Mouse (Mus musculus): ENCODE data around the gene Dapk1.

Dapk1 gene

DNA sequence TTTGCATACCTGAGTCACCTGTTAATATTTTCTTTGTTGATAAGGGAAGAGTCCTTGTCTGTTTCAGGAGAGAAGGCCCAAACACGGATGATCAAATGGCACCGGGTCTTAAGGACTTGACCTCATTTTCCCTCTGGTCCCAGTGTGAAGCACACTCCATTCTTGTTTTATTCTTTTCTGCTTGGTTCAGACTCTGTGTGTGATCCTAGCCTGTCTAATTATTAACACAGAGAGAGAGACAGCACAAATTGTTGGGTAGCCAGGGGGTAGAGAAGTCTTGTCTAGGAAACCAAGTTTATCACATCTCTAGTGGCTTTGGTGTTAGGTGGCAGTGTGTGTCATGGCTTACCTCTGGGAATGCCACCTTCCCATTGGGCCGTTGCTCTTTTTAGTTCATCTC lies 62.3 kb downstream of the Dapk1 start:
- CTCF ChIA-PET, result no interaction called here

DNA sequence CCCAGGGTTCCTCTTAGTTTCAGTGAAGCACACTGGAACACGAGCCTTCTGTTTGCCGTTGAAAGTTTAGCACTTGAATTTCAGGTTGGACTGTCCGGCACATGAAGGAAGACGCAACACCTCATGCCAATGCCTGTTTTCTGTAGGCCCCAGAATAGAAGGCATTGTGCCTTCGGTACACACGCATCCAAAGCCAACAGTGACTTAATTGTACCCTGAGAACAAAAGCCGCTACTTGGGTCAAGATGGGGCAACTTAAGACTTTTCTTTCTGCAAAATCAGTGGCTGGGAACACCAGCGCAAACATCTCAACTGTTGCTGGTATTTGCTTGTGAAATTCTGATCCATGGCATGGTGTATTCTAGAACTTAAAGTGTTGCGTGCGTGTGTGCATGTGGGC lies 63.1 kb downstream of the Dapk1 start:
- CTCF ChIA-PET, result no interaction called here

DNA sequence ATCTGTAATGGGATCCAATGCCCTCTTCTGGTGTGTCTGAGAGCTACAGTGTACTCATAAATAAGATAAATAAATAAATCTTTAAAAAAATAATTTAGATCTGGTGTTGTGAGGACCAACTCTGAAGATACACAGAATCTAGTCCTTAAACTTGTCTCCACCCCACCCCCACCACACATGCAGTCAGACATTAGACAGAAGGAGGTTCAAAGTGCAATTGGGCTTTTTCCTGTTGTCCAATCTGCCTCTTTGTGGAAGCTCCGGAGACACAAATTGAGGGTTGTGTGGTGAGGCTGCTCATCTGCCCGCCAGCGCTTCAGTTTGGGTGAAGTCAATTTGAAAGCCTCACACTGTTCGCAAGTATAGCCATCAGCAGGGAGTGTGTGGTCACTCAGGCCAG lies 63.7 kb downstream of the Dapk1 start:
- CTCF ChIA-PET, result no interaction called here

DNA sequence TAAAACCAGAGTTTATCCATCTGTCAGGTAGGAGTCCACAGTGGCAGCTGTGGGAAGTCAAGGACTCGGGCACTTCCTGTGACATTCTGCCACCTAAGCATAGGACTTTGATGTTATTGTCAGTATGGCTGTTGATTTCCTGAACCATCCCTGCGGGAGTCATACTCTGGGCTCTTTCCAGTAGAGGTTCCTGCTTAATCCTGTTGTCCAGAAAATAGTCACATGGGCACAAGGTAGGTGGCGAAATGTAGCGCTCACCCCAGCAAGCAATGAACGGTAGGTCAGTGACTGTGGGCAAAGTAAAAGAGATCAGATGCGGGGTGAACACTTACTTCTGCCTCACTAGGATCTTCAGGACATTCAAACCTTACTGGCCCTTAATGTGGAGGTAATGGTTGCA lies 66.3 kb downstream of the Dapk1 start:
- CTCF ChIA-PET, result no interaction called here

DNA sequence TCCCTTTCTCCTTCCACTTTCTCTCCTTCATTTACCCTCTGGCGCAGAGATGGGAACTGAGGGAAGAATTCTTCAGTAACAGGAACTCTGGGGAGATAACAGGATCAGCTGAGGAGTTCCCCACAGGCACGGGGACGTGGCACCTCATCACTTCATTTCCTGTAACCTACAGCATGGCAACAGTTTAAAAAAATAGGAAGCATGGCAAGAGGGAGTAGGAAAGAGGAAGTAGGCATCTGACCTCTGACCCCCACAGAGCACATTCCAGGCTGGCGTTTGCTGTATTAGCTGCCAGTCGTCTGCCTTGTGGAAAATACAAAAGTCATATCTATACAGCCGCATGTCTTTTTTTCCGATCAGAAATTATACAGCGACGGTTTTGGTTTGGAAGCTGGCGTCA lies 68.9 kb downstream of the Dapk1 start:
- CTCF ChIA-PET, result no interaction called here

DNA sequence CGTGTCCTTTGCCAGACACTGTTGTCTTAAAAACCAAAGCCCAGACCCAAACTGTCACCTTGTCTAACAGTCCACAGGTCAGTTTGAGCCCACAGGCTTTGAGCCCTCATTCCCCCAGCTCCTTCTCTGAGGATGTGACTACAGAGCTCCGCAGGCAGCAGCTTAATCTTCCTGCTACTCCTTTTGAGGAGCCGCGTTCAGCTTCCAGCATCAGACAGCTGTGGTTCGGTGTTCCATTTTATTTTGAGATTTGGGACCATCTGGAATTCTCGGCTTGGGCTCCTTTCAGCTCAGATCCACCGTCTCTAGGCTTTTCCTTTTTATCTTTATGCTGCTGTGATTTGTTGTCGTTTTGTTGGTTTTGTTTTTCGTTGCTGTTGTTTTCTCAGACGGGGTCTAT lies 69.5 kb downstream of the Dapk1 start:
- CTCF ChIA-PET, result no interaction called here

DNA sequence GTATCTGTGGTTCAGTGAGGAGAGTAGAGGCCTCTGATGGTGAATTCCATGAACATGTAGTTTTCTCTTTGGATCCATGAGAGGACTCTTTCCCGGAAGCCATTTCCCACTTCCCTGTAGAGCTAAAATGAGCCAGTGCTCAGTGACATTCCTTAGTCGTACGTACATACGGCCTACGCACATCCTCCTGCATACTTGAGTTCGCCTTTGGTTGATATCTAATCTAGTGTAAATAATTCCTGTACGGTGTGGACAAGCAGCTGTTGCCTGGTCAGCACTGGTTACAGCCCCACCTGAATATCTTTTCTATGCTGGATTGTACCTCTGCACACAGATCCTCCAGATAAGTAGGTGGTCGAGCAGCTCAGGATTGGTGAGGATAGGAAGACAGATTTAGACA lies 70.5 kb downstream of the Dapk1 start:
- CTCF ChIA-PET, result no interaction called here

DNA sequence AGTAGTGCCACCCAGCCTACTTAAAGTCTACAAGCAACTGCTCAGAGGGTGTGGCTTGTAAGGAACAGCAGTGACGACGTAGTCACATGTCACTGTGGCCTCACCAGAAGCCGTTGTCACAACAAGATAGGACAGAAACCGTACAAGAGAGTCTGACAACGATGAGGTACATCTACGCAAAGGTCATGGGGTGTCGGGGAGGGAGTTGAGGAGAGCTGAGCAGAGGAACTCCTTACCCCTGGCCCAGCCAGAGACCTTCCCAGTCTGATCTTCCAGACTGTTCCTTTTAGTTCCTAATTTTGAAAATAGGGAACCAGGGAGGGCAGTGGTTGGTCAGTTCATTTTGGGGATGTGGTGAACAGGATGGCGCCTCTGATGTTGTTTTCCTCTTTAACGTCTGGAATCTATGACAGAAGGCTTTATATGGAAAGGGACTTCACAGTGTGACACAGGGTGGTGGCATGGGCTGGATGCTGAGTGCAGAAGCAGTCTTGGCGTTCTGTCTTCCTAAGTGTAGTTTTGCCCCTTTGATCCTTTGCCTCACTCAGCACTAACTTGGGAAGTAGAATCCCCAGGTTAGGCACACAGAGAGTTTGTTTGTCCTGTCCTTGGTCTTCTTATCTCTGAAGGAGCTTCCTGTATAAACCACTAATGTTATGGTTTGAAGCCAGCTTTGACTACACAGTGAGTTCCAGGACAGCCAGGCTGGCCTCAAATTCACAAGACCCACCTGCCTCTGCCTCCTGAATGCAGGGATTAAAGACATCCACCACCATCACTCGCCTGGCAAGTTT lies 71.3 kb downstream of the Dapk1 start:
- CTCF ChIA-PET, result no interaction called here

DNA sequence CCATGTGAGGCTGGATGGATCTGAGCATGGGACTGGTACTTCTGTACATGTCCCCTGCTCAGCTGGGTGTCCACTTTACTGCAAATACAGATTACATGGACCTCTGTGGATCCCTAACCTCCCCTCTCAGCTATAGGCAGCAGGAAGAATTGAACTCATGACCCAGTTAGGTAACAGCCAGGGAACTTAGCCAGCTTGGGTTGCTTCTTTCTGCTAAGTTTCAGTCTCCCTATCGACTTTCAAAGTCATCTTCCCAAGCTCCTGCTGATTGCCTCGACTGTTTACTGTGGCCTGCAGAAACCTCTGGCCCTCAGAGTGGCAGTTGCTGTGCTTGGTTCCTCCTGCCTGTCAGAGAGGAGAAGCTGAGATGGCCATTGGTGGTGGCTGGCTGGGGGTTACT lies 72.6 kb downstream of the Dapk1 start:
- CTCF ChIA-PET, result no interaction called here

DNA sequence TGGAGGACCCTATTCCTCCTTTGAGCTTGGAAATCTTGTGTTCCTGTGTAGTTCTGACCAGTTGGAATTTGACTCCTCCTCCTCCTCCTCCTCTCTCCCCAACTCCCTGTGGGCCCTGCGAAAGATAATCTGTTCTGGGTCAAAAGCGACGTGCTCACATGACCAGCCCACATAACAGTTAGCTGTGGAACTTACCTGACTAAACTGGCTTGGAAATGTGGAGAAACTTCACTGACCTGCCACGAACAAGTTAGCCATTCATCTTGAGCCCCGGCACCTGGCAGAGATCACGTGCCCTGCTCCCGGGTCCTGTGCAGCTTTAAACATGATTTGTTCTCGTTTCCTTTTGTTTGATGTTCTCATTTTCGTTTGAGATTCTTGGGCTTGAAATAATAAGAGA lies 73.2 kb downstream of the Dapk1 start:
- CTCF ChIA-PET, result no interaction called here

DNA sequence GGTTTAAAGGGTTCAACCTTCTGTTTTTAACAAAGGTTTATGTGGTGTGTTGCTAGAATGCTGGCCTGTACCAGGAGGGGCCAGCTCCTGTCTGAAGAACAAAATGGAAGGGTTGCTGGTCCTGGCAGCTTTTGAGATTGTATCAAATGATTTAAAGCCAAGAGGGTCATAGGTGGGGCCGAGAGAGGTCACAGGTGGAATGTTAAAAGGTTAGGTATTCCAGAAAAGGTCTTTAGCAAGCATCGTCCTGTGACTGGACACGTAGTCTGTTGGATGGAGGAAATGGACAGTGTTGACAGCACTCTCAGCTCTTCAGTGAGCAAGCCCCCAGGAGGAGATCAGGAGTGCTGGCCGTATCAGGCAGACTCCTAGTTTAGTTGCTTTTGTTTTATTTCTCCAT lies 73.7 kb downstream of the Dapk1 start:
- CTCF ChIA-PET, result interaction anchor here (0.6 kb wide), 1 partner anchor 571 kb away, joined by 3 read pairs; no protein-coding TSS in a partner anchor

DNA sequence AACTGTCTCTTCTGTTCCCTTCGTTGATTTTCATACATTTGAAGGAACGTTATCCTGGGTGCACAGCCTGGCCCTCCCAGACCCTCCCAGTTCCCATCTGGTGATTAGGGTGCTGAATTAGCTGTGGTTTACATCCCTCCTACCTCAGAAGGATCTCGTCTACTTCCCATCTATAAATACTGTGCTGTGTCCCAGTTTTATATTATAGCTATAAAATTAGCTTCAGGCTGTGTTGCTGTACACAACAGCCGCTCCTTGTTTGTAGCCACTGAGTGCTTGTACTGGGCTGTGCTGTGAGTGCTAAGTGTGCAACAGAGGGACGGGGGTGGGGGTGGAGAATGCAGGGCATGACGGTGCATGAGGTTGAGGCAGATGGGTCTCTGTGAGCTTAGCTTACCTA lies 77.2 kb downstream of the Dapk1 start:
- CTCF ChIA-PET, result interaction anchor here (0.6 kb wide), 1 partner anchor 139 kb away, joined by 14 read pairs; no protein-coding TSS in a partner anchor

DNA sequence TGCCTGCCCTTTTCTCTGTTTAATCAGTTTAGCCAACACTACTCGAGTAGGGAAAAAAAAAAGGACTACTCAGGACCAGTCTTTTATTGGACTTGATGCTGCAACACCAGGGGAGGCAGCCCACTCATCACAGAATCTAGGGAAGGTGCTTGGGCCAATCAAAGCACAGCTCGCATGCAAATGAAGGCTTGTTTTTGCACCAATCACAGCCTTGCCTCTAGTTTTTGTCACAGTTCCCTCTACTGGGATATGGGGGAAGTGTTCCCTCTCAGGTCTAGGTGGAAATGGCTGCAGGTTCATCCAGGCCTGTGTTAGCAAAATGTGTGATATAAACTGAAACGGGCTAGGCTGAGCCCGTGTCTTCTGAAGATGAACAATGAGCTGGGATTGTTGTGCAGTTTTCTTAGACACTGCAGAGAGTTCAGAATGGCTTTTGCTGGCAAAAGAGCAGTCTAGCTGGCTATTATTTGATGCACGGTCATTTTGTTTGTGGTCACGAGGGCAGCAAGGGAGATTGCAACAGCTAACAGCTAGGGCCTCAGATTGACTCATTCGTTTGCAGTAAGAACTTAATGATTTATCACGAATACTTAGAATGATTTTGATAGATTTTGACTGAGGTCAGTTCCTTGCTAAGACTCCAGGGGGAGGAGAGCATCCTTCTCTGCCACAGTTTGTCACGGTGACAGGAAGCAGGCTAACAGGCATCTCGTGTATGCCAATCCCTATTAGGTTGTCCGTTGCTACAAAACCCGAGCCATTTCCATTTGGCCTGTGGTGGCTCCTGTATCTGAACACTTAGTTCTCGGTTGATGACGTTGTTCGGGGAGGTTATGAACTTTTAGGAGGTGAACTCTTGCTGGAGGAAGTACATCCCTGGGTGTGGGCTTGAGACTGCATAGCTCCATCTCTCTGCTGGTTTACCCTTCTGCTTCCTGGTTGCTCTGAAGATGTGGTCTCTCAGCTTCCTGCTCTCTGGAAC lies 81.3 kb downstream of the Dapk1 start:
- CTCF ChIA-PET, result no interaction called here

DNA sequence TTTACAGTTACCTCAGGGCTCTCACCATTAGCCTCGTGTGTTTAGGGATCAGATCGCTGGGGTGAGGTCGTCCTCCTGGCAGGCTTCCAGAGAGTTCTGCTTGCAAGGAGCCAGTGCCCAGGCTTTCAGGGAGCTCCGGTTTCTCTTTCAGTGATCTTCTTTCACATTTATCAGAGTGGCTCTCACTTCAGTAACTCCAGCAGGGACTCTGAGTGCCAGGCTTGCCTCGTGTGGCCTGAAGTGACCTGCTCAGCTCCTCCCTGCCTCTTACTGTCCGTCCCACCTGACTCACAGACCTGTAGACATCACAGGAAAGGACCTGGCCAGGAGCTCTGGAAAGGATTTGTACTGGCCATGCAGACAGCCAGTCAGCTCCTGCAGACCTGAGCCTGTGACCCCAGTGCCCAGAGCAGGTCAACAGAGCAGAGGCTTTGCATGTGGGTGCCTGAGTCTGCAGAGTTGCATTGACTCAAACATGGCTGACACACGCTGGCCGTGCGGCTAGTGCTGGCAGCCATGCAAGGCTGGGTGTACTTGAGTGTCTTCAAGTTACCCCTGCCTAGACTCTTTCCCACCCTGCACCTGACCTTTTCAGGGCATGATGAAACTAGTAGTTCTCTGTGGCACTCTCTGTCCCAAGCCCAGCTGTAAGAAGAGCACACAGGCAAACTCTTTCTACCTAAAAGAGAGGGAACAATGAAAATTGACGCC lies 82.5 kb downstream of the Dapk1 start:
- CTCF ChIA-PET, result no interaction called here

DNA sequence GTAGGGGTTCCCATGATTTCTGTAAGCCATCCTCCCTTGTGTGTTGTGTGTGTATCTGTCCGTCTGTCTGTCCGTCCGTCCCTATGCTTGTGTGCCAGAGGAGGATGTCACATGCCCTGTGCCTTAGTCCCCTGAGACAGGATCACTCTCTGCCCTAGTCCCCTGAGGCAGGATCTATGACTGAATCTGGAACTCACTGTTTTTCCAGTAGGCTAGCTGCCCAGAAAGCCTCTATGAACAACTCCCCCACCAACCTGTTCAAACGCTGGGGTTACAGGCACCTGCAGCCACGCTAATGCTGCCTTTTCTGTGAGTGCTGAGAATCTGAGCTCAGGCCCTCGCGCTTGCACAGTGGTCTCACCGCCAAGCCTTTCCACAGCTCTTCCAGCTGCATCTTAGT lies 83.1 kb downstream of the Dapk1 start:
- CTCF ChIA-PET, result interaction anchor here (0.6 kb wide), 1 partner anchor 46 kb away, joined by 4 read pairs; no protein-coding TSS in a partner anchor

DNA sequence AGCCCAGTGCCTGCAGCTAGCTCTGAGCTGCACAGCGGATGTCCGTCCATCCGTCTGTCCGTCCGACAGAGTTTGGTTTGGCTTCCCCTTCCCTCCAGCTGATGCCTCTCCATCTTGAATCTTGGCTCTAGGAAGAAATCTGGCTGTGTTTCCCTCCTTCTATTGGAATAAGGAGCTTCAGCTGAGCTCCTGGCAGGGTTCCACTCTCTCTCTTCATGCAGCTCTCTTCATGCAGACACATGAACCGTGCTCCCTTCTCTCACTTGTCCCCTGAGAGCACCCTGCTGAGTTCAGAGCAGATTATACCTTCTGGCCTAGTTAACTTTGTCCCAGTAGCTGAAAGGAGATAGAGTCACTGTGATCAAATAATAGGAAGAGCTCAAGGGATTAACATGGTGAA lies 83.5 kb downstream of the Dapk1 start:
- CTCF ChIA-PET, result interaction anchor here (0.6 kb wide), 1 partner anchor 47 kb away, joined by 4 read pairs; no protein-coding TSS in a partner anchor

DNA sequence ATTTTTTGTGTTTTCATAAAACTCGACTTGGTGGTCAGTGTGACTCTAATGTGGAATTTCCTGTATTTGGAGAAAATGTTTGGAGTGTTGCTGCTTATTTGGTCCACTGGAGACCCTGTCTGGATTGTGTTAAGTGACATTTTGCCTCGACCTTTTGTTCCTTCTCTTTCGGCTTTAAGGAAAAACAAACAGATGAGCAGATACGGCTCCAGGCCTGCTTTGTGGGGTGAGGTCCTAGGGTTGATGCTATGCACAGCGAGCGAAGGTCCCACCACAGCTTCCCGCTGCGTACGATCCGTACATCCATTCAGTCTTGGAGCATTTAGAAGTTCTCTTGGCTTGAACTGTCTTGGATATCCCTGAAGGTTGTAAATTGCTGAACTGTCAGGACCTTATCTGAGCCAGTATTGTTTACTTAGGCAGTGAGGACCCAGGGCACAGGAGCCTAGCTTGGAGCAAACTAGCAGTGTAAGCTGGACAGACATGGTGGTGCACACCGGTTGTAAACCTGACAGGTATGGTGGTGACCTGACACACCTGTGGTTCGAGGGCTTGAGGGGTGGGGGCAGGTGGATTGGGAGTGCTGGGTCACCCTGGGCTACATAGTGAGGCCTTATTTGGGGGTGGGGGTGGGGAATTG lies 84.4 kb downstream of the Dapk1 start:
- CTCF ChIA-PET, result no interaction called here

DNA sequence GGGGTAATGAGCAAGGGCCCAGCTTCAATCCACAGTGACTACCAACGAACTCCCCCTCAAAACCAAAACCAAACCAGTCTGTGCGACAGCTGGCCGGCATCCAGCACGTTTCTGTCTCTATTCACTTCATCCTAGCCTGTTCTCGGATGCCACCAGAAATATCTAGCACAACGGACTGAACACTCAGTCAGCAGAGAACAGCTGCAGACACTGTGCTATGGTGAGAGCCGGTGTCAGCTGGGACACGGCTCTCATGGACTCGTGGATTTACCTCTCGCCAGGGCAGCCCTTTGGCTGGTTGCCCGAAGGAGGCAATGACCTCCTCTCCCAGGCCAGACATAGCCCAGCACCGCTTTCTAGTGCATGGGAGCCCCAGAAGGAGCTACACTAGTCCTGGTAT lies 85.2 kb downstream of the Dapk1 start:
- CTCF ChIA-PET, result no interaction called here

DNA sequence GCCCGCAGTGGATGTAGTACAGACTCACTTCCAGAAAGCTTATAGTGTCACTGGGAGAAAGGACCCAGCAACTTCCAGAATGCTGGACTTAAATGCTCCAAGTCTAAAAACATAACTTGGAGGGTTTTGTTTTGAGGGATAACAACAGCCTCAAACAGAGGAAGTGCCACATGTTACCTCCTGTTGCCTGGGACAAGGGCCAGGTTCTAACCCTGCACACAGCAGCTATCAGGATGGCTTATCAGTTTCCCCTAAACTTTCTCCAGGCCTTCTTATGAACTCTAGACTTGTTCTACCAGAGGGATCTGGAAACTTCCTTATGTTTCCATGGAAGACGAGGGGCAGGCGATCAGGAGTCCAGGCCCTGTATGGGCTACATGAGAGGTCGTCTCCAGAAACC lies 85.7 kb downstream of the Dapk1 start:
- CTCF ChIA-PET, result no interaction called here

DNA sequence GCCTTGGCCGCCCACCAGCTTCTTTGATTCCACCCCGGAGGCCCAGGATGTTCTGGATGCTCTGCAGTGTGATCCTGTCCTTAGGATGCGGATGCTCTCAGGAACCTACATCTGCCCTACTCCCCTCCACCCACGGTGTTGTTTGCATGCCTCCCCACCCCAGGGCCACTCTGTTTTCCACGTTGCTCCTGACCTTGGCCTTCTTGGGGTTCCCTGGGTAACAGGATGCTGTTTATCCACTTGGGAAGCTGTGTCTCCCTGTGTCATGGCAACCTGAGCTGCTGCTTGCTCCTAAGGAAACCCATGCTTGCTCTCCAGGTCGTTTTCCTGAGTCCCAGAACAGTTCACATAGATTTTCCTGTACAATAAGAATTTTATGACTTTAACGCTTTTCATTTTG lies 86.1 kb downstream of the Dapk1 start:
- CTCF ChIA-PET, result no interaction called here

DNA sequence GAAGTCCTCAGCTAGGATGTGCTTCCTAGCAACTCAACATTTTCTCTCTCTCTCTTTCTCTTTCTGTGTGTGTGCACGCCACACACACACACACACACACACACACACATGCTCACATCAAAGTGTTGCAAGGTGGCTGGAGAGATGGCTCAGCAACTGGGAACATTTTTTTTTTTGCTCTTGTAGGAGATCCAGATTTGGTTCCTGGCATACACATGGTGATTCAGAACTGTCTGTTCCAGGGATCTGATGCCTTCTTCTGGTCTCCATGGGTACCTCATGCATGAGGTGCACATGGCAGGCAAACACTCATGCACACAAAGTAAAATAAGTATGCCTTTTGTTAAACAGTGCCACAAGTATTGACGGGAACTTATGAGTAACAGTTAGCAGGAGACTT lies 89.2 kb downstream of the Dapk1 start:
- CTCF ChIA-PET, result no interaction called here

DNA sequence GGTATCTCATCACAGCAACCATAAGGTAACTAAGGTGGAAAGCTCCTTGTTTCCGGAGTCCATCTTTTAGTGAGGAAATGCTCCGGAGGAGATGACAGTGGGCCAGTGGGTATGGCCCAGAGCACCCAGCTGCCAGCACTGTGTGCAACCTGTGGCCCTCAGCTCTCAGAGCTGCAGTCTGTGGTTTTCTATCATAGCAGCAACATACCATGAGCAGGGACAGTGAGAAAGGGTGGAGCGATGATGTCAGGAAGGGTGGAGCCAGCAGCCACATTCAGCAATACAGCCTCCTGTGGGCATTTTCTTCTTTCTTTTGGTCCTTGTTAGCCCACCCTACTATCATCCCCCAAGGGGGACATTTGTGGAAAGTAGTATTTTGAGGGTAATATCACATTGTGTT lies 90.2 kb downstream of the Dapk1 start:
- CTCF ChIA-PET, result no interaction called here

All from spleen, embryonic (tissue).